Mouse (Mus musculus) ES-CJ7 (cell line): ENCODE data around the gene Crebl2.

ENCODE experiments used
- DNase-seq: peaks from one replicate; pipeline ENCODE4 v3.0.0; 2011; ENCODE audit warnings: low read depth, low spot score

The Crebl2 gene

GRCm38 (mm10) chr6:134905811-134906210 lies 75.9 kb downstream of the Crebl2 start:
- no peak for DNase-seq
